Mouse (Mus musculus) cerebellum, adult 9-10 months (tissue): ENCODE measurements around the gene Abi3bp.

Experiments used
- DNase-seq: peaks from one replicate; pipeline ENCODE4 v3.0.0; 2022

The Abi3bp gene

DNA sequence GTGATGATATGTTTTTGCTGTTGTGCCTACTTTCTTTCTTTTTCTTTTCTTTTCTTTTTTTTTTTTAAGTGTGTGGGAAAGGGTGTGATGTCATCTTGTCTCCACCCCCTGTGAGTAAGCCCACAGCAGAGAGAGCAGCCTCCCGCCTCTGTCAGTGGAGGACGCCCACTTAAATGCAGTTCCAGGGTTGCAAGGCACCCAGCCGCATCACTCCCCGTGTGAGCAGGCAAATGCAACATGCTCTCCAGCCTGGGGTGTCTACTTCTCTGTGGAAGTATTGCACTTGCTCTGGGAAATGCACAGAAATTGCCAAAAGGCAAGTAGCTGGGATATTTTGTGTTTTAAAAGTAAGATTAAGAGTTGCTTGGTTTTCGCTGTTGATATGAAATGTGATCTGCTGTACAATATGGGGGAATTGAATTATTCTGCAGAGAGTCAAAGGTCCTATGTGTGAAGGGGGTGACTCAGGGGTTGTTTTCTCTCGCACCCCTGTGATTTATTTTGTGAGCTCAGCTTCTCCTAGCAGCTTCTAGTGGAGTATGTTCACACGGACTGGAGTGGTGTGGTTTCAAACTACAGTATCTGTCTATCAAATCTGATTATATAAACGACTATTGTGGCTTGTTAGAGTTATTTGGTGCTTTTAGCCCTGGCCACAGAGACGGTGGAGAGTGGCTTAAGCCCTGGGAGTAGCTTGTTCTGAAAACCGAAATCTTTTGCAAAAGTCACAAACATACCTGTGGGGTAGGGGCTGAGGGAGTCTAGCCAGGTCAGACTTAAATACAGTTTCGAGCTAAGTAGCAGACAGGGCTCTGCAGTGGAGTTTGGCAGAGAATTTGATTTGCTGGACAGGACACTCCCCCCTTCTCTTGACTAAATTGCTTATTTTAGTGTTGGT is at the start of gene Abi3bp:
Abi3bp (plus strand) TSS at position 202 of the 898 bp plus-strand sequence.
- DNase-seq, result no peak

- DNase-seq, result no peak
These were observed 42.1 kb upstream of the Abi3bp start for GRCm38 (mm10) chr16:56435293-56436185.

DNA sequence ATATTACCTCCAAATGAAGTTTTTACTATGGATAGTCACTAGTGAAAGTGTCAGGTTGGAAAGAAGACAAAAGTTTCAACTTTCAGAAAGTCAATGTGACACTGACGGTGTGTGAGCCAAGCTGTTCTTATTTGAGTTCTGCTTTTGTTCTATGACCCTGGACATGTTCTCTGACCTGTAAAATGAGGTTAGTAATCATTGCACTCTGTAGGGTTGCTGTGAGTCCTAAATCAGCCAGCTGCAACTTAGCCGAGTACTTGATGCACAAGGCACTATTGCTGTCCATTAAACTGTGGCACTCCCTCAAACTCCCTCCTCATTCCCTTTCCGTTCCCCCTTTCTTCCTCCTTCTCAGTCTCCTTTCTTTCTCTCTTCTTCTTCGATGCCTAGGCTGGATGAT is 37.4 kb upstream of the Abi3bp start:
- DNase-seq, result no peak

DNA sequence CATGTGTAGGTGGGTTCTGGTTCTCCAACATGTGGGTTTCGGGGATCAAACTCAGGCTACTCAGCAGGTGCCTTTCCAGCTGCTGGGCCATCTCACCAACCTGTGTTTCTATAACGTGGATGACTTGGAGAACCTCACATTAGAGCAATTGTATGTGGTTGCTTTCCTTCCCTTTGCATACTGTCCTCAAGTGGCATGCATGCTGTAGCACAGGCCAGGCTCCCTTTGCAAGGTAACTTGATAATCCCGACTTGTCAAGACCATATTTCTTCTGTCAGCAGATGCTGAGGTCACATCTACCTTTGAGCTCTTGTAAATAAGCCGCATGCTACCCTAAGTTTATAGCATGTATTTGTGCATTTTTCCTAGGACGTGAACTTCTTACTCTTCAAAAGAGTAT is 36.6 kb upstream of the Abi3bp start:
- no peak for DNase-seq

GRCm38 (mm10) chr16:56441658-56442344 is 35.9 kb upstream of the Abi3bp start:
- no peak for DNase-seq

GRCm38 (mm10) chr16:56451482-56451881 is 26.2 kb upstream of the Abi3bp start:
- no peak for DNase-seq

DNA sequence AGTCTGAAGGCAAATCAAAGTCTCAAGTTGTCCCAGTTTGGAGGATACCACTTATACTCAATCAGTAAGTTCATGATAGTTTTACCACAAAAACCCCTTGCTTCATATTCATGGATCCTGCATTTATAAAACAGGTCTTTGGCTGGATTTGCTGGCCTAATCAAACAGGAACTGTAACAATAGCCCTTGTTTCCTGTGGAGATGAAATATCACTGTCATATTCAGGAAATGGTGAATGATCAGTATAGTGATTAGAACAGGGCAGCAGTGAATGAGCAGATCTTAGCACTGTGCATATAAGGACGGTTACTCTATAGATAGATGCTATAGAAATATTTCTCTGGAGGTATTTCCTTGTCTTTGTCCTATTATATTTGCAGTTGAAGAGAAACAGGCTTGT is 25.8 kb upstream of the Abi3bp start:
- no peak for DNase-seq

DNA sequence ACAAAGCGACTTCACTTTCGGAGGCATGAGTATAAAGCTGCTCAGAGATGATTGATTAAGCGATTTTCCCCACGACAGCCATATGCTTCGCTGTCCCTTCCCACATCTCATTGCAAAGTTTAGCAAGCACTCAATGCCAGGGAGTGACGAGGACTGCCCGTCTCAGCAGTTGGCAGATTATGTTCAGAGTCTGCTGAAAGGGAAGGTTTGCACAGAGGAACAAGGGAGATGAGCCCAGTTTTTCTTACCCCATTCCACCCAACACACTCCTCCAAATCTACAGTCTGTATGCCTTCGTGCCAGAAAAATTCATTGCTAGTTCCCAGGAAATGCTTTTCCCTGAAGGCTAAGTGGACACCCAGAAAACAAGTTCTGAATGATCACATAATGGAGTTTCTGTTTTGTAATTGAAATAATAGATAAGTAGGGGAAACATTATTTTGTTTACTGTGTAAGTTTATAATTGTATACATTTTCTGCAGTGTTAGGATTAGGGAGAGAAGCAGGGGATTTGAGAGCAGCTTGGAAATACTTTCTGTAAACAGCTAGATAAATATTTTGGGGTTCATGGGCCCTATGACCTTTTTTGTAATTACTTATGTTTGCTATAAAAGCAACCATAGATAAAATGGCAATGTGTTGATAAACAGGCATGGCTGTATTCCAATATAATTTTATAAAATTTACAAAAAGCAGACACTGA is 19.5 kb upstream of the Abi3bp start:
- DNase-seq, result no peak

DNA sequence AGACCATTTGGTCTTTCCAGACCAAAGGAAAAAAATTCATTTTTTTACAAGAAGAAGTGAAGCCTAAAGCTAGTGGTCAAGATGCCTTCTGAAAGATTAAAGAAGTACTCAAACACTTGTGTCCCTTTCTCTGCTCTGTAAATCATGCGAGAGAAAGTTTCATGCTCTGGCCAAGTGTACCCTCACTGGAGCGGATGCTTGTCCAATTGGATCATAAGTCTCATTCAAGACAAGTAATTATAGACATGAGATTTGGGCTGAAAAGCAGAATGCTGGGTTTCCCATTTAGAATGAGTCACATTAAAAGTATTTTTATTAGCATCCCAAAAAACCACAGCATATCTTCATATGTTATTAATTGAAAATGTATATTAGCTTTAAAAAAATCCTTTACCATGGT is 4.5 kb upstream of the Abi3bp start:
- DNase-seq, result no peak

DNA sequence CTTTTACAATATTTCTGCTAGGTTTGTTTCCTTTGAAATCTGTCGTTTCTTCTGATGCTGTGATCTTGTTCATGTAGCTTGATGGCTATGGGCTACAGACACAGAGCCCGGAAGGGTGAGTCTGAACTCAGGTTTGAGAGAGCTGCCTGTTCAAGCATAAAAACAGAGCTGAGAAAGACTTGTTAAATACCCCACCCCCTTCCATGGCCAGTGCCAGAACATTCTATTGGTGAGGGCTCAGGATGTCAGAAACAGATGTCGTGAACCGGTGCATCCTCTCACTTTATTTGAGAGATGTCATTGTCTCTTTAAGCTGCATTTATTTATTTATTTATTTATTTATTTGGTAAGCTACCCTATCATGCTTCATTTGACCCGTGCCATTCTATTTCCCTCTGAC is 2.0 kb upstream of the Abi3bp start:
- no peak for DNase-seq

- DNase-seq, result no peak
These were observed 1.0 kb downstream of the Abi3bp start for GRCm38 (mm10) chr16:56478575-56479191.

- DNase-seq, result no peak
These were observed 5.8 kb downstream of the Abi3bp start for GRCm38 (mm10) chr16:56483466-56483865.

GRCm38 (mm10) chr16:56486461-56486860 is 8.8 kb downstream of the Abi3bp start:
- peak; percentile 2 for DNase-seq

DNA sequence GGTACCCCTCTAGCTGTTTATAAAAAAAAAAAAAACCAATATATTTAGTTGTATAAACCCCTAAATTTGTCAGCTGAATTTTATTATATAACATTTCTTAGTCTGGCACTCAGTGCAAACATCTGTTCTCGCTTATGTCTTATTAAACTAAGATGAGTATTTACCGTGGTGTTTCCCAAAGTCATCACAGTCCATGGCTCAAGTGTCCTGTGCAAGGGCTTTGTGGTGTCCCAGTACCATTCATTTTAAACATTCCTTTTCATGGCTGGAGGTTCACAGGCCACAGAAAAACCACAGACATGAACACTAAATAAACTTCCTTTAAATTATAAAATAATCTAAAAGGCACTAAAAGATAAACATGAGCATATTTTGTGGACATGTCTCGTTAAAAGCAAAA is 13.2 kb downstream of the Abi3bp start:
- no peak for DNase-seq

- DNase-seq, result no peak
These were observed 17.6 kb downstream of the Abi3bp start for GRCm38 (mm10) chr16:56495266-56495665.

DNA sequence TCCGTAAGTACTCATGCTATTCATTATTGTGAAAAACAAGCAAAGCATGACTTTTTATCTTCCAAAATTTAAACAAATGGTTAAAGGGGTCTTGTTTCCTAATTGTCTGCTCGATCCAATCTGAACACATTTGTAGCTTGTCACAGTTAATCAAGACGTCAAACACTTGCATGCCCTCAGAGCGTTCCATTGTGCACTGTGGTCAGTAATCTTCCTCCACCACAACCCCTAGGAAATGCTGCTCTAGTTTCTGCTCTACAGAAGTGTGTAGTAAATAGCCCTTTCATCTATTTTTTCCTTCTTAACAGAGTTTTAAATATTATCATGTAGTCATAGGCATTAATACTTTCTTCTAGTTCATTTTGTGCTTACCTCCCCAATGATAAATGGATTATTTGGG is 19.1 kb downstream of the Abi3bp start:
- no peak for DNase-seq

DNA sequence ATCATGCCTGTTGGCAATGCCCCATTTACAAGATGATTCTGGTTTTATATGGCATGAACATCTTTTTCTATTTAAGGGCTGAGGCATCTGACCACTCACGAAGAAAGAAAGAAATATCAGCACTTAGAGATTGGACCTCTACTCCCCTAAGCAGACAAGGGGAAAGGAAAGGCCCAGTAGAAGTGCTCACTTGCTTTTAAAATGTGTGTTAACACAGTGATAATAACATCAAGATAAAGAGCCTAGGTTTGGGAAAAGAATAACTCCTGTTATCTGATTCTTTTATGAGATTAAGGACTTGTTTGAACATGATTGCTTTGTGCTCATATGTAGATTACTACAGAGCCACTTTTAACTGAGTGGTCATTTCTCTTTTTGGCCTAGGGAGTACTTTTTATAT is 21.0 kb downstream of the Abi3bp start:
- no peak for DNase-seq

DNA sequence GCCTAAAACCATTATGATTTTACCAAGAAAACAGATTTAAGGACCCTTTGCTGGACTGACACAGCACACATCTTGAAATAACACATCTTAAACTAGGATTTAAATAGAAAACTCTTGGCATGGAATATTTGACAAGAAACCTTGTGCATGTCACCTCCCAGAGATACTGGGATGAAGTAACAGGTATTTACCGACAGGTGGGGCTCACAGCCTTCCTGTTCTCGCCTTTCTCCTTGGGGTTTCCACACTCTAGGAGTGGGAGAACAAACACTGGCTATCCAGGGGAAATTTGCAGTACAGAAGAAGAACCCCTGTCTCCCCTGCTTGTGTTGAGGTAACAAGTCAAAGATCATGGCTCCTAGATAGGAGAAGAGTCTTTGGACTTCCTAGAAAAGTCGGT is 22.8 kb downstream of the Abi3bp start:
- DNase-seq, result no peak

DNA sequence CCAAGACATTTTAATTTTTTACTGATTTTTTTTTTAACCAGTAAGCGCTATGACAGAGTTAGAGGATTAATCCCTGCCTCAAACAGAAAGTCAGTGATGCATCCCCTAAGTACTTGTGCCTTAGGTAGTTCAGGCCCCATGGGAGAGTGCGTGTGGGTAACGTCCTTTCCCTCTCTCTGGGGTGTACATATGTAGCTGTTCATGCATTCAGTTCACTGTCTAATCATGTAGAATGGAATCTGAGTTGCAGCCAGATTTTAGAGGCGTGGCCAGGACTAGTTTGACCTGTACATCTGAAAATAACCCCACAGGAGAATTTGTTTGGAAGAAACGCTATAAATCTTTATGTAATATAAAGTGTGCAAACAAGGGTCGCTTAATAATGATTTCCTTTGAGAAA is 23.4 kb downstream of the Abi3bp start:
- DNase-seq, result no peak

DNA sequence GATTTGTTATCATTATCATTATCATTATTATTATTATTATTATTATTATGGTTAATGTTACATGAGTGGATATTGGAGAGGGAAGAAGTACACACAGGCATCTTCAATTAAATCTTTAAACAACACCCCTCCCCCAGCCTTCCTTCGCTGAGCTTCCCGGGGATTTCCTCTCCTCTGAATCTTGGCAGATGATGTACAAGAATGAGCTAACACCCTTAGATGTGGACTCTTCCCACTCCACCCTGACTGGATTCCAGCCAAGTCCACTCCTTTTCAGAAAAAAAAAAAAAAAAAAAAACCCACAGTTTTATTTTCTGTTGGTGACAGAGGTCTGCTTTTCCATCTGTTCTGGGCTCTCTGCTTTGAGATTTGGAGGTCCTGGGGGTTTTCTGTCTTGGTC is 23.8 kb downstream of the Abi3bp start:
- no peak for DNase-seq

- DNase-seq, result no peak
These were observed 24.5 kb downstream of the Abi3bp start for GRCm38 (mm10) chr16:56502134-56502533.

DNA sequence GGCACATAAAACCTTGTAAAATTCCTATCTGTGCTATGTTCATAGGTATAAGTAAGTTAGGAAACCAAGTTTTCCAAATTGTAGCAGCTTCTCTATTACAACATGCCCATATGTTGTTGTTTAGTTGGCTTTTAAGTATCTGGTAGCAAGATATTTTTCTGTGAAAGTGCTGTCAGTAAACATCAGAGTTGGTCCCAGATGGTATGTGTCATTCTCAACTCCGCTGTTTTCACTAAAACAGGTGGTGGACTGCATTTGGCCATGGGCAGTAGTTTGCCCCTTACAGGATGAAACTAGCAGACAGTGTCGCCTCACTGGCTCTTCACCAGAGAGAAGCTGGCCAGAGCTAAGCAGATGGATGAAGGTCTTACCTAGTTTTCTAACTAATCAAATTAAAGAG is 26.3 kb downstream of the Abi3bp start:
- no peak for DNase-seq
